Mouse (Mus musculus) liver, embryonic 14.5 days (tissue): ENCODE results near the gene Cbll1.

Source experiments
- CTCF ChIP-seq: IDR thresholded peaks from 2 replicates; pipeline ENCODE4 v1.5.1; 2016; ENCODE audit warnings: antibody characterized with exemption, low read depth, control low read depth
- EP300 ChIP-seq: IDR thresholded peaks from 2 replicates; pipeline ENCODE4 v1.6.1; 2016; ENCODE audit warnings: antibody characterized with exemption, low read depth

- TF ChIP-seq CTCF (no peak), EP300 (no peak)
Observed at GRCm38 (mm10) chr12:31541541-31541940, 42.1 kb upstream of the Cbll1 start.
